Mouse (Mus musculus): ENCODE measurements around the gene Chil6. TPM values are rescaled to one million over a fixed set of nuclear protein-coding genes. Genes with fewer than 3 reads are reported as not detected.
A peak's percentile ranks its signal among the peaks of the same experiment; 100 is the strongest.

The Chil6 gene
- not detected in 2 replicates for polyA plus RNA-seq (2012; rRNA removed)

DNA sequence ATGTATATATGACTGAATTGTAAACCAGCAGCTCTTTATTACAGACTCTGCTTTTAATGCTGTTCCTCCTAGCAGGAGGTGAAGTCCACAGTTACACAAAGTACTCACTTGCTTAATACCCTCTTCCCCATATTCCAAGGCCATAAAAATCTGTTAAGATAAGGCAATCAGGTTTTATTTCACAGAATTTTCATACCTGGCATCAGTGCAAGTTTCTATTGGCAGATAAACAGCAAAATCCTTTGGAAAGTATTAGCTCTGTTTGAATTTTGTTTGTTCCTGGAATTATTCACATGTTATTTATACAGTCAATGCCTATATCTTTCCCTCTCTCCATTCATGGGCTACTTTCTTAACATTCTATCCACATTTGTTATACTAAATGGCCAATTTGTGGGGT, at the start of gene Chil6:
Gene Chil6, minus strand, starts transcription at position 101 of the 400 bp plus-strand sequence.
- no peak within 1 kb of the TSS for H3K27ac ChIP-seq (ENCODE audit: insufficient read depth, low read length)
- no peak within 1 kb of the TSS for H3K4me3 ChIP-seq (ENCODE audit: insufficient read depth, low read length)
- no peaks in the 10 kb centered on the region for H3K4me1 ChIP-seq (ENCODE audit: control insufficient read depth, insufficient read depth, low read length)
- no peak for TF ChIP-seq POLR2A (IDR thresholded peaks at IDR 0.05; ENCODE audit: extremely low read depth, insufficient read depth, low read length)
- TF ChIP-seq CTCF (IDR thresholded peaks at IDR 0.05; ENCODE audit: extremely low read depth, insufficient read depth, low read length), result no peak

DNA sequence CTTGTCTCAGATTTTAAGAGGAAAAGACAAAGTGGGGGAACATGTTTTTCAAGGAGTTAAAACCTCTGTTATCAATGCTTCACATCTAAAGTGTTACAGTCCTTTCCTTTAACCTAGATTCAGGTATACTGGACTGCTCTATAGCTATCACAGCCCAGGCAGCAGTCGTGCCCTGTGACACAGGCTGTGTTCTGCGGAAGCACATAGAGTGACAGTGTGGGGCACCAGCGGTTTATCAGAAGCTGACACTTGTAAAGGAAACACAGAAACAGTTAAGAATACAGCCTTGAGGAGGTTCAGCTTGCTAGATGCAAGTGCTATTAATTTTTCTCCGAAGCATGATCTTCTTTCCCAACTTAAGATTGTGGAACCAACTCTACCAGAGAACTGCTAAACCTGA, 46.6 kb upstream of the Chil6 start:
- TF ChIP-seq POLR2A (IDR thresholded peaks at IDR 0.05; ENCODE audit: extremely low read depth, insufficient read depth, low read length) (no peak), CTCF (IDR thresholded peaks at IDR 0.05; ENCODE audit: extremely low read depth, insufficient read depth, low read length) (no peak)
- no peaks in the 10 kb centered on the region for H3K4me1 ChIP-seq (ENCODE audit: control insufficient read depth, insufficient read depth, low read length)
- no peak overlapping the region for H3K27ac ChIP-seq (ENCODE audit: insufficient read depth, low read length)
- no peak overlapping the region for H3K4me3 ChIP-seq (ENCODE audit: insufficient read depth, low read length)

DNA sequence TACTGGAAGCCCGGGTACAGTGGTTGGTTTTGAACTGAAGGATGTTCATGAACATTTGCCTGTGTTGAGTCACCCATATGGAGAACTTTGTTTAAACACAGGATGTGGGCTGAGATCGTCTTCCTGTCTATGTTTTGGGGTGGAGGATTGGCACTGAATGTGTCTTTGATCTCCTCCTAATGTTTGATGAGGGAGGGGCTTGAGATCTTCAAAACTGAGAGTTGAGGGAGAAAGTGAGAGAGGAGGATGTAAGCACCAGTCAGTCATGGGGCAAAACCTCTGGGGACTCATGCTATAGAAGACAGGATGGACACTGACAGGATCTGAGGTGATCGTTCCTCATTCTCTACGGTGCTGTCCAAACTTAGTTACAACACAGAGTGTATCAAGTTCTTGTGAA, 43.6 kb upstream of the Chil6 start:
- no peaks in the 10 kb centered on the region for H3K4me1 ChIP-seq (ENCODE audit: control insufficient read depth, insufficient read depth, low read length)
- H3K4me3 ChIP-seq (ENCODE audit: insufficient read depth, low read length), result no peak overlapping the region
- TF ChIP-seq CTCF (IDR thresholded peaks at IDR 0.05; ENCODE audit: extremely low read depth, insufficient read depth, low read length) (no peak), POLR2A (IDR thresholded peaks at IDR 0.05; ENCODE audit: extremely low read depth, insufficient read depth, low read length) (no peak)
- no peak overlapping the region for H3K27ac ChIP-seq (ENCODE audit: insufficient read depth, low read length)

DNA sequence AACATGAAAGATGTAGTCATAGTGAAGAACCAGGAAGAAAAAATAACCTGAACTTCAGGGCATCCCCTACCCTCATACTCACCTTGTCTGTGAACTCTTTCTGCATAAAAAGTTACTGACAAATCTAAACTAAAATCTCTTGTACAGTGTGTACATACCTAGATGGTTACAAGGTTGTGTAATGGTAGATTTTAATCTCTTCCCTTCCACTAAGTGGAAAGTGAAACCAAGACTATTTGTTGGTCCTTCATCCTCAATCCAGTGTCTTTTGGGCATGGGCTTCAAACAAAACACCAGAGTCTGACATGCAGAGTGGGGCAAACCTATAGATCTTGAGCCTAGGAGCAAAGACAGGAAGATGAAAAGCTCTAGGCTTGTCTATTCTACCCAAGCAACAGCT, 43.0 kb upstream of the Chil6 start:
- TF ChIP-seq CTCF (IDR thresholded peaks at IDR 0.05; ENCODE audit: extremely low read depth, insufficient read depth, low read length), result no peak
- TF ChIP-seq POLR2A (IDR thresholded peaks at IDR 0.05; ENCODE audit: extremely low read depth, insufficient read depth, low read length), result no peak
- Histone ChIP-seq H3K4me1 (ENCODE audit: control insufficient read depth, insufficient read depth, low read length) (no peaks in the 10 kb centered on the region), H3K27ac (ENCODE audit: insufficient read depth, low read length) (no peak overlapping the region), H3K4me3 (ENCODE audit: insufficient read depth, low read length) (no peak overlapping the region)

DNA sequence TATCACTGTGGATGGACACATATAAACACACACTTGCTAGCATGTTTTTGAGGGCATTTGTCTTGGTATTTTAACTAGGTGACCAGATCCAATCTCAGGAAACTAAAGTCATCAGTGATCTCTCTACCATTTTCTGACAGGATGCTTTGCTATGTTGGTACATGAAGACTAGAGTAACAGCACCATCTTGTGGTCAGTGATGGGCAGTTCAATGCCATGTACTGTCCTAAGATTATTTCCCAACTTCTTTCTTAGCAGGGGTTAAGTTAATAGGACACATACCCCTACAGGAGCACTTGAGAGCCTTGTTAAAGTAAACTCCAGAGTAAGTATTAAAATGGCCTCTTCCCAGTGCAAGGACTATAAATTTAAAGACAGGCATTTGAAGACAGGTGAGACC, 42.6 kb upstream of the Chil6 start:
- Histone ChIP-seq H3K4me3 (ENCODE audit: insufficient read depth, low read length) (no peak overlapping the region), H3K27ac (ENCODE audit: insufficient read depth, low read length) (no peak overlapping the region), H3K4me1 (ENCODE audit: control insufficient read depth, insufficient read depth, low read length) (no peaks in the 10 kb centered on the region)
- TF ChIP-seq POLR2A (IDR thresholded peaks at IDR 0.05; ENCODE audit: extremely low read depth, insufficient read depth, low read length) (no peak), CTCF (IDR thresholded peaks at IDR 0.05; ENCODE audit: extremely low read depth, insufficient read depth, low read length) (peak; percentile 51)

Other genes starting within 250 kb of the Chil6 start
- gene Chil3, start 238.6 kb downstream of the Chil6 start, polyA plus RNA-seq (2012; rRNA removed), result 0.09 and 0.21 TPM in 2 replicates
- gene Chil4, start 186.7 kb downstream of the Chil6 start, polyA plus RNA-seq (2012; rRNA removed), result not detected in 2 replicates
- gene Dennd2d, start 76.2 kb upstream of the Chil6 start, polyA plus RNA-seq (2012; rRNA removed), result 0.21 and 0.25 TPM in 2 replicates
- 36.6 and 42.3 TPM in 2 replicates for gene Dram2, start 141.6 kb upstream of the Chil6 start, polyA plus RNA-seq (2012; rRNA removed)
- 33.6 and 39.3 TPM in 2 replicates for gene Cept1, start 141.6 kb upstream of the Chil6 start, polyA plus RNA-seq (2012; rRNA removed)

All from cortical plate, adult 2 months (tissue).